Mouse (Mus musculus): ENCODE results near the gene Zwilch. TPM values are rescaled to one million over a fixed set of nuclear protein-coding genes. Genes with fewer than 3 reads are reported as not detected.
"Not testable (repeated sequence)": the region's sequence is repeated elsewhere in the genome, so short reads cannot be mapped to it uniquely, and the experiment has no call there.

The Zwilch gene
- polyA plus RNA-seq, 2 experiments from 2014 or later = 3.9 to 5.0 TPM

DNA sequence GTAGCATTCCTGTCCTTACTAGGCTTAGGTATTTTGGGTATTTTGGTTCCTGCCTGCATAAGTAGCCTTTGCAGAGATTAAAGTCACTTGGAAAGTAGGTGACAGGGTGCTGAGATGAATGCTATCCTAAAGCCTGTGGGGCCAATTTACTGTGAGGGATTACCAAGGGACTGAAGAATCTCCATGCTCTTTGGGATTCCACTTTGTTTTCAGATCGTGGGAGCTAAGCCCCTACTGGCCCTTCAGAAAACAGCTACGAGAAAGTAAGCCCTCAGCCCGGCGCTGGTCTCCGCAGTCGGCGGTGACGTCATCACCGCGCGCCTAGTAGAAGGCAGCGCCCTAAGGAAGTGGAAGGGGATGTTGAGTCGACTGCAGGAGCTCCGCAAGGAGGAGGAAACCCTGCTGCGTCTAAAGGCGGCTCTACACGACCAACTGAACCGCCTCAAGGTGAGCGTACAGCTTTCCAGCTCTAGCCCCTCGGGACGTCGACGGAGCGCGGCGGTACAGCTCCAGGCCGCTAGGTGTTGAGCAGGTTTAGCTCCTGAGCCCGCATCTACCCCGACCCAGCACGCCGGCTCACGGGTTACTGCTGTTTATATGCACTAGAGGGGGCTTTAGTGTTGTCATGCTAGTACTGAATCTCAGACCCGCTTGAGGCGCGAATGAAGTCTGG is 6.2 kb upstream of the Zwilch start, which contains the start of gene Snapc5:
Gene Snapc5, plus strand, starts transcription at position 301 of the 673 bp plus-strand sequence.
- peak; percentile 94 for ATAC-seq

DNA sequence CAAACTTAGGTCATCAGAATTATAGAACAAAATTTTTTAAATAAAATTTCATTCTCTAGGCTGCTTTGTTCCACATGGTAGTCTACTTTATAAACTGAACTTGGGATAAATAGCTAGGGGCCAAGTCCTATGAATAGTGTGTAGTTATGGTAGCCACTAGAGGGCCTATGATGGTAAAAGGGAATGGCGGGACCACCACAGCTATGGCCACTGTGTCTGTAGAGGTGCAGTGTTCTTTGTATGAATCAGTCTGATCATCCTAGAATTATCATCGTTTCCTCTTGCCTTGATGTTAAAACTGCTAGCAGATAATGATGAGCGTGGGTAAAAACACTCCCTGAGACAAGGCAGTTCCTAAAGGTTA is 5.7 kb upstream of the Zwilch start:
- peak; percentile 21 for ATAC-seq

DNA sequence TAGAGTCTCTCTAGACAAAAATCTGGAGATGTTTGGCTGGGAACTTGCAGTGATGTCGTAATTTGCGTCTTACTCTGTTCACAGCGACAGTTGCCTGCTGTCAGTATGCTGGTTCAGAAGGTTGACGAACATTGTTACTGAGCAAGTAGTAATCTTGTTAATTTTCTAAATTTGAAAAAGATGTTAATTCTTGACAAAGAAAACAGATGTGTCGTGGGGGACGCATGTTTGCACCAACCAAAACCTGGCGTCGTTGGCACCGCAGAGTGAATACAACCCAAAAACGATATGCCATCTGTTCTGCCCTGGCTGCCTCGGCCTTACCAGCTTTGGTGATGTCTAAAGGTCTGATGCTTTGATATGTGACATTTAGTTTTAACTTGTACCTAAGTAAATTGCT is 2.5 kb upstream of the Zwilch start:
- ATAC-seq = no peak

DNA sequence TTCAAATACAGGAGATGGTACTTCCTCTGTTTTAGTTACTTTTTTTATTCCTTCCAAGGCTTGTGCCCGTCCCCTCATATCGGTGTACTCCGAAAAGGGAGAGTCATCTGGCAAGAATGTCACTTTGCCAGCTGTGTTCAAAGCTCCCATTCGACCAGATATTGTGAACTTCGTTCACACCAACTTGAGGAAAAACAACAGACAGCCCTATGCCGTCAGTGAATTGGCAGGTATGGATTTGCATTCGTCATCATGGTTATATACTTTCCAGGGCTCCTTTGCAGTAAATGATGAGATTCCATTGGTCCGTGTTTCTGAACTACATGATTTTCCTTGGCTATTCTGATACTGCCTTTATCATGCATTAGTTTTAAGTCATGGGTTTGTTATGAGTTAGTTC is 1.9 kb upstream of the Zwilch start:
- no peak for ATAC-seq

DNA sequence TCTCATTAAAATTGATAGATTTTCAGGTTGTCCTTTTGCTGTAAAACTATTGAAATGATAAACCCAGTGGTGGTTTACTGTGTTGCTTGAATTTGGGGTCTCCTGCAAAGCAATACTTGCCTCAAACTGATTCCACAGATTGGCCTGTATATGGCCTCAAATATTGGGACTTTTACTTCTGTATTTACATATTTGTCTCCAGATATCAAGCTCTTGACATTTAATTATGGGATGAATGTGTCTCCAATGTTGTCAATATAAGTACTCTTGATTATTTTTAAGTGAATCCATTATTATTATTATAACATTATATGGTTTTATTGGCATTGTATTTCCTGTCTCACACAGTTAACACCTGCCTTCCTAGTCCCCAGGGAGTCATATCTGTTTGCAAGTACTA is 1.4 kb upstream of the Zwilch start:
- no peak for ATAC-seq

DNA sequence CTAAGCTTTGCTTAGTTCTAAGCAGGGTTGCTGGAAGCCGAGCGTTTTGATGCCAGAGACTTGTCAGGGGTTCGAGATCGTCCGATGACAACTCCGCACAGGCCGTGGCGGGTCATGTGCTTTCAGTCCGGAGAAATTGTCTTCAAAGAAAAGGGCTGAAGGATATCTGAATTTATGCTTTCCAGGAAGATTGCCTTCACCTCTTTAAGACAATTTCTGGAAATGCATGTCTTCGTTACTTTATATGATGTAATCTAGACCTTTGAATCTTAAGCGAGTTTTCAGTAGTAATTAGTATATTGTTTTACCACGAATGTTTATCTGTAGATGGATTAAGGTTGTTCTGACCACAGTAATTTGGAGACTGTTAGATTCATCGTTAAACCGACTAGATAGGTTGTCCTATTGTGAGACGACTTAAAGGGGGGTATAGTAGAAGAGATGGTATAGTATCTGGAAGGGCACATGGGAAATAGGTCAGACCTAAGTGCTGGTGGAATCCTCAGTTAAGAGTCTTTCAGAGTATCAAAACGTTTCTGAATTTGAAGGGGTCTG is 839 bp upstream of the Zwilch start:
- no peak for ATAC-seq

DNA sequence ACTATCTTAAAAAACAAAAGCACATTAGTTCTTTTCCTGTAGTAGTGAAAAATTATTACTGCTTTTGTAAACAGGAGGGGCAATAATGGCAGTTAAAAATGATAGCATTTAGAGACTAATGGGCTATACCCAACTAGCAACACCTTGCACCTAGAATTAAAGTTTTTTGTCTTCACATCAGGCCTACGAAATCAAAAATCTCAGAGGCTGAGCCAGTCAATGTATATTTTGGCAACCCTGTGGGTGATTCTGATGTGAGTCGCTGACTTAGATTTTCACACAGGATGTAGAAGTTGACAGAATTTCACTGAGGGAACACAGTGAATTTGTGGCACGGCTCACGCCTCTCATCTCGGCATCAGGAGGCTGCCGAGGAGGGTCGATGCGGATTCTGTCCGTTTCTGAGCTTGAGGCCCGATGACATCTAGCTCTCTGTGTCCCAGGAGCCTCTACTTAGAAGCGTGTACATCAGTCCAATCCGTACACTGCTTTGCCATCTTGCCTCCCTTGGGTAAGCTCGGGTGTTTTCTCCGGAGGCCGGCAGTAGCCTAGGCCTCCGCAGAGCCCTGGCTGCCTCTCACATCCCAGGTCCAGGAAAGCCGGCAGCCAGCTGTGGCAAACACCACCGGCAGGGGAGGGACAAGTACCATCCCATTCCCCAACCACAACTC is 624 bp downstream of the Zwilch start:
- ATAC-seq = peak; percentile 40

DNA sequence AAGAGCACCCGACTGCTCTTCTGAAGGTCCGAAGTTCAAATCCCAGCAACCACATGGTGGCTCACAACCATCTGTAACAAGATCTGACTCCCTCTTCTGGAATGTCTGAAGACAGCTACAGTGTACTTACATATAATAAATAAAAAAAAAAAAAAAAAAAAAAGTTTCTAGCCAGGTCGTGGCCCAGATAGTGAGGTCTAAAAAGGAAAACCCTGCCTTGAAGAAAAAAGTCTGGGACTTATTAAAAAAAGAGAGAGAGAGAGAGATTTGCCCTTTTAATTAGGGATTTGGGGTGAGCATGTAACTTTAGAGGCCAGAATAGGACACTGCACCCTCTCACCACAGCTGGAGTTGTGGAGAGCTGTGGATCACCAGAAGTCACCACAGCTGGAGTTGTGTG is 2.9 kb downstream of the Zwilch start:
- not testable (repeated sequence) for ATAC-seq

DNA sequence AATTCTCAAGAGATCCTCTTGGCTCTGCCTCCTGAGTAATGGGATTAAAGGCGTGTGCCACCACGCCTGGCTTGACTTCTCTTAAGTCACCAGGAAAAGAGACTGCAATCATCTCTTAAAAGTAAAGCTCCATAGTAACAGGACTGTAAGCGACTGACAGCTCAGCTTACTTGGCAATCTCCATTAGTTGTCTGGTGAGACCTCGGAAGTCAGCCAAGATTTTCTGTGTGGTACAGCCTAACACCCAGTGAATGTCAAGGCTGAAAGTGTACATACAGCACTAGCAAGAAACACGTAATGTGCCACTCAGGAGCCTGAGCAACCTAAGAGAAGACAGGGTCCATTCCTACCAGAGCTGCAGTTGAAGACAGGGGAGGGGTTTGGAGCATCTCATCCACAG is 12.4 kb downstream of the Zwilch start:
- no peak for ATAC-seq

DNA sequence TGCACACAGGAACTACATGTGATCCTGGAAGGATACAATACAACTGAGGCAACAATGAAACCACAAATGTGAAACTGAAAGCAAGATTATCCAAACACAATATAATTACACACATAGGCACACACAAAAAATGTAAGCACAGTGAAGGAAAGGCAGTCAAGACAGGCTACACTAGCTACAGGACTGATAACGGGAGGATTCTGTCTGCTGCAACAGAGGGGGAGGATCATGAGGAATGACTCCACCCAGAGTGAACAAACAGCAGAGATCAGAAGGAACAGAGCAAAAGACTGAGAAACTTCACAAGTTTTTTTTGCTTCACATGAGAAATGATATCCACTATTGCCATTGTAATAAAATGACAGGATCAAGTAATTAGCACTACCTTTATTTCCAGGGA is 16.3 kb downstream of the Zwilch start:
- ATAC-seq = no peak

DNA sequence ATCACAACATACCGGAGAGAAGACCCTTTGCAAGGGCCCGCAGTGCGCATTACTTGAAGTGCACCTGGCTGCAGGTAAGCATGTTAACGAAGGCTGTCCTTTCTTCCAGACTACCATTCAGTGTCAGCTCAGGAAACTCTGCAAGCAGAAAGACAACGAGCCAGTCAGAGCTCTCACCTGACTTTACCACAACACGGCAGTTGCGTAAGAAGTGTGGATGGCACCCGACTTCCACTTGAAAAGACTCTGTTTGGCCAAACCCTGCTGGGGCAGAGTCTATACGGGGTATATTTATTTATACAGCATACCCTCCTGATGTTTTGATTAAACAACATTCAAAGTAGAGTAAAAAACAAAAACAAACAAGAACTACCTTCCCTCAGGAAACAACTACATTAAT is 33.0 kb downstream of the Zwilch start:
- ATAC-seq = no peak

DNA sequence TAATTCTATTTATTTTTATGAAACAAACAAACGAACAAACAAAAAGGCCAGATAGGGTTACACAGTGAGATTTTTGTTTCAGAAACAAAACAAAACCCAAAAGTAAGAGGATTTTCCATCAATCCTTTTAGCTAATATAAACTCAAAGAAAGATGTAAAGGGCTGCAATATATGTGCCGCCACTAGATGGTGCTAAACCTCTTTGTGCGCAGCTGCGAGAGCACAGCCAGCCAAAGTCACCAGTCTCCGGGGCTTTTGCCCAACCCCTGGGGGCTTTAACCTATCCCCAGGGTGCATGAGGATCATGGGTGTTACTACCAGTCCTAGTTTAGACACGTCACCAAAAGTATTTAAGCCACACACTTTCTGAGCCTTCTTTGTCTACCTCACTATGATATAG is 34.0 kb downstream of the Zwilch start:
- ATAC-seq = peak; percentile 34

DNA sequence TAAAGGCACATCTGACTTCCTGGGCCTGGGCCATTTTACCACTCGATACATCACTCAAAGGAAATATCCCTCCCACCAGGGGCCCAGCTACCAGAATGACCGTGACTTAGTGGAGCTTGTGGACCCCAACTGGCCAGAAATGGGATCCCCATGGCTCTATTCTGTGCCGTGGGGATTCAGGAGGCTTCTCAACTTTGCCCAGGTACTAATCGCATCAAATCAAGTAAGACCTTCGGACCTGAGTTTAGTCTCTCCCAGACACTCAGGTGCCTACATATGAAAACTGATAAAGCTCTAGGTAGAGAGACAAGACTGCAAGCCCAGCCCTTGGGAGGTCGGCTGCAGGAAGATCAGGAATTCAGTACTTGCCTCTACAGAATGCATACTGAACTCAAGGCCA is 41.3 kb downstream of the Zwilch start:
- no peak for ATAC-seq

DNA sequence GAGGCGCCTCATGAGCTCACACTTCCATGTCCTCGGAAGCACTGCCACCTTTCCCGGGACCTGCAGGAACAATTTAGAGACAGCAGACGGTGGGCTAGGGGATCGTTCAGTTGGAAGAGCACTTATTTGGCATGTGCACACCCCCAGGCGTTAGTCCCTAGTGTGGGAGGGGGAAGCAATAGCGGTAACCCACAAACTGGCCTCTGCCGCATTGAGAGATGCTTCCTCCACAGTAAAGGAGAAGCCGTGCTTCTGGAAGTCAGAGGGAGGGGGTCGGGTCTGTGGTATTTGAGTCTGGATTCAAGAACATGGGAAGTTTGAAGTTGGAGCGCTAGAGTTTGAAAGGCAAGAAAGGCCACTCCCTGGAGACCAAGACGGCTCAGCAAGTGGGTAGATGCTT is 46.8 kb downstream of the Zwilch start:
- no peak for ATAC-seq

DNA sequence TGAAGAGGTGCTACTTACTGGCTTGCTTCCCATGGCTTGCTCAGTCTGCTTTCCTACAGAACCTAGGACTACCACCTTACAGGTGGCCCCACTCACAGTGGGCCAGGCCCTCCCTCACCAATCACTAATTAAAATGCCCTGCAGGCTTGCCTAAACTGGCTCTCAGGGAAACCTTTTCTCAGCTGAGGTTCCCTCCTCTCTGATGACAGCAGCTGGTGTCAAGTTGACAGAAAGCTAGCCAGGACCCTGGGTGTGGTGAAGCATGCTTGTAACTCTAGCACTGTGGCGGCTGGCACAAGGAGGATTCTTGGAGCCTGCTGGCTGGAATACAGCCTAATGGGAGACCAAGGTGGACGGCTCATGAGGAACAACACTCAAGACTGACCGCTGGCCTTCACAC is 47.6 kb downstream of the Zwilch start:
- no peak for ATAC-seq

DNA sequence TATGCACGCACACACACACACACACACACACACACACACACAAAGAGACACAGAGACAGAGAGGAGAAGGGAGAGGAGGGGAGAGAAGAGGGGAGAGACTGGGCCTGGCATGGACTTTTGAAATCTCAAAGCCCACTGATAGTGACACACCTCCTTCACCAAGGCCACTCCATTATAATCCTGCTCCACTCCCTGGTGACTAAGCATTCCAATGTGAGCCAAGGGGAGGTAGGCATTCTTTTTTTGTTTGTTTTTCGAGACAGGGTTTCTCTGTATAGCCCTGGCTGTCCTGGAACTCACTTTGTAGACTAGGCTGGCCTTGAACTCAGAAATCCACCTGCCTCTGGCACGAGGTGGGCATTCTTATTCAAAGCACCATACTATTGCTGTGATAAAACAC is 48.1 kb downstream of the Zwilch start:
- ATAC-seq = not testable (repeated sequence)

DNA sequence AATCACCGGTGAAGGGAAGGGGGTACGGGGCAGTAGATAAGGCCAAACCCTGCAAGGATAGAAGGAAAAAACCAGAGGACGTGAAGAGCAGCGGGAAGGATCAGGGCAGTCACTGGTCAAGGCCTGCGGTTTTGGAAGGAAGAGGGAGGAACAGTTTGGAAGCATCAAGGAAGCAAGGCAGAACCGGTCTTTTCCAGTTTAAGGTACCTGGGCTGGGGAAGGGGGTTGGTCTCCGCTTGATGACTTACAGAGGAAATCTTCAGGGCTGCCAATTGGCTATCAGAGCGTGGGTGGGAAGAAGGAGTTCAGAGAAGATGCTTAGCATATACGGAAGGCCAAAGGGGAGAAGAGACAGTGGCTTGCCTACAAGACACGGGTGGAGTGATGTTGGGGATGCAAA is 50.3 kb downstream of the Zwilch start:
- ATAC-seq = no peak

DNA sequence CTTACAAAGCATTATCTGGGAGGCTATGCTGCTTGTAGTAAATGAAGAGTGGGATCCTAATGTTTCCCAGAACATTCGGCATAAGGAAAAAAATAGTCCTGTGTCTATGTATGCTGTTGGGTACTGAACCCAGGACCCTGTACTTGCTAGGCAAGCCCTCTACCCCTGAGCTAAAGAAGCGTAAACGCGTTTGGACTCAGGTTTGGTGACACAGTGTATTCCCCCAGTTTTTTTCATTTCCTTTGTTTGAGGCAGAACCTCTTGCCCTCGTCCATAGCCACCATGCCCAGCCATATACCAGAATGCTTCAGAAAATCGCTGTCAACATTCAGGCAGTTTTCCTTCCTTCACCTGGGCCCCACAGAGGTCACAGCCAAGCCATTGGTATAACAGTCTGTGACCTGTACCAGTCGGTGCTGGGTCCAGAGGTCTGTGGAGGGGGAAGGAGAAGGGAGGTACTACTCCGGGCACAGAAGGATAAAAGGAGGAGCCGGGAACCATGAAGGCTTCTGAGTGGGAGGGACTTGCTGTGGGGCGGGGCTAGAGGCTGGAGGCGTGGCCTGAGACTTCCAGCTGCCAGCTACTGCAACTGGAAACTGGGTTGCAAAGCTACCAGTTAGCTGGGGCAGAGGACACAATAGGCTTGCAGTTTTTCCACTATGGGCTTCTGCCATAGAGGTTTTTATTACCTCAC is 52.2 kb downstream of the Zwilch start:
- ATAC-seq = no peak

DNA sequence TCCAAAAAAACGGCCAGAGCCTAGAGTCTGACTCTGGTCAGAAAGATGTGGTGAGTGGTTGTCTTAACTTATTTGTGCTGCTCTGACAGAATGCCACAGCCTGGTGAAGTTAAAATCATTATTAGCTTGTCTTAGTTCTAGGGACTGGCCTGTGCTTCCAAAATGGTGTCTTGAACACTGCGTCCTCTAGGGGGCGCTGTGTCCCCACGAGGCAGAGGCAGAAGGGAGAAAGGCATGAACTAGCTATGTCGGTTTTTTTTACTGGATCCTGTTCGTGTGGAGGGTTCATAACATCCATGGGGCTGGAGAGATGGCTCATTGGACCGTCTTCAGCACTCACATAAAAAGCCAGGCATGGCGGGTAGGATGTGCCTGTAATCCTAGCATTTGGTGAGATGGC is 53.0 kb downstream of the Zwilch start:
- ATAC-seq = no peak

DNA sequence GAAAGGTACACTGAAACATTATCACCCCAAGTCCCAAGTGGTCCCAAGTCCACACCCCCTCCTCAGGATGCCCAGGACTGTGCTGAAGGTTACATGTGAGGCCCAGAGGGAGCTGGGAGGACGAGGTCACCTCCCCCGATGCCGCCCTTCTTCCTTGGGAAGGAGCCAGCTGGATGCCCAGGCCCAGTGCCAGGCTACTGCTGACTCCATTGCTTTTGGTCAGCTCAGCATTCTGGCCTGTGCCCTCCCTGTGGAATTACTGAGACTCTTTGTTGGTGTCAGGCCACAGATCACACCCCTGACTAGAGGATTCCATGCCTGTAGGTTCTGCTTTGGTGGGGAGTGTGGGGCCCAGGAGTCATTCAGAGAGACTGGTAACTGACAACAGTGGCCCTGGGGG is 56.0 kb downstream of the Zwilch start, which contains the start of gene Lctl:
Gene Lctl, plus strand, starts transcription at position 272 of the 400 bp plus-strand sequence.
- ATAC-seq = no peak

DNA sequence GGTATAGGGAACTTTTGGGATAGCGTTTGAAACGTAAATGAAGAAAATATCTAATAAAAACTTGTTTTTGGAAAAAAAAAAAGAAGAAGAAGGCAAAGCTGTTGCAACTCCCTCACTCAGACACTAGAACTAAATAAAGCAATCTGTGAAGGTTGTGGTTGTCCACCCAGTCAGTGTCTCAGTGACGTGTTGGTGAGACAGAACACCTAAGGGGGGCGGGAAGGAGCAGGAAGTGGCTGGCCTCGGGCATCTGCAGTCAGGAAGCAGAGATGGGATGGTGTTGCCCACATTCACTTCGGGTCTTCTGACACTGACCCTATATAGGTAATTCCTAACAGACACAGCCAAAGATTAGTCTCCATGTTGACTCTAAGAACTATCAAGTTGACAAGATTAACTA is 57.1 kb downstream of the Zwilch start:
- ATAC-seq = no peak

DNA sequence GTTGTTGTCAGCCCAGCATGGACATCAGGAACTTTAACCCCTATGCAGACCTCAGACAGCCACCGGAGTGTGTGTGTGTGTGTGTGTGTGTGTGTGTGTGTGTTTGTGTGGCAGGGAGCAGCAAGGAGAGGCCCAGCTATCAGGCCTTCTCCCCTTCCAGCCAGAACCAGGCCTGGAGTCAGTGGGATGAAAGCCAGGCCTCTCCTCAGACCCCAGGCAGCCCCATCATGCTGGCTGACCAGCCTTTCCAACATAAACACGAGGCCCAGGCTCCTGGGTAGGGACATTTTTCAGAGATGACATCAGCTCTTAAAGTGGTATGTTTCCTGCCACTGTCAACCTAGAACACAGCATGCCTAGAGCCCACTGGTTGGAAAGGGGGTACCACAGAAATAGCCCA is 58.3 kb downstream of the Zwilch start:
- no peak for ATAC-seq

DNA sequence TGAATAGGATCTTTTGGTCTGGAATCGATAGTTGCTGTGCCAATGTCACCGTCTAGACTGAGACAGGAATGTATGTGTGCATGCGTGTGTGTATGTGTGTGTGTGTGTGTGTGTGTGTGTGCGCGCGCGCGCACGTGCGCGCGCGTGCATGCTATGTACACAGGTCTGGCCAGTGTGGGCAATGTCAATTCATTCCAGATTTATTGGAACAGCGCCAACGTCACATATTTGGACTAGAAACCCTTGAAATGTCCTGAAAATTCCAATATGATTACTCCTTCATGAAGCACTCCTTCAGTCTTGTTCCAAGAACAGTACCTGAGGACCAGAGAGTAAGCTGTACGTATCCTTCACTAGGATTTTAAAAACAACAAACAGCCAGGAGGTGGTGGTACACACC is 62.4 kb downstream of the Zwilch start:
- no peak for ATAC-seq

DNA sequence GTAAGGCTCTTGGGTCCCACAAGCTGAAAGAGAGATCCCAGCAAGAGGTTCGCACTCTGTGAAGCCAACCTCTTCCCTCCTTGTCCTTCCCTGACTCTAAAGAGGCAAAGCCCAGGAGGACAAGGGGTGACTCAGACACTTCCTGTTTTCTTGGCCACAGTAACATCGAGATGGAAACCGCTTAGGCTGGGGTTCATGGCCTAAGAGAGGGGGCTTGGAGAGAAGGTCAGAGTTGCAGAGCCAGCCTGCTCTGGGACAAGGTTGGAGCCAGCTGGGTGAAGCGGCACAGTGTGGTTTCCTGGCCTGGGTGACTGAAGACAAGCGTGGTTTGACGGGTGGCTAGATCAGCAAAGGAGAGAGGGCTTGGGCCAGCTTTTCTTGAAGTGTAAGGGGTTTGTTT is 67.6 kb downstream of the Zwilch start:
- no peak for ATAC-seq
